Mouse (Mus musculus) MEL-GATA-1-ER (cell line): ENCODE results near the gene St7.

Source experiments
- DNase-seq: peaks from one replicate; pipeline ENCODE4 v3.0.0-alpha.2; 2012; ENCODE audit warnings: low read depth; ENCODE audit errors: extremely low read depth

The St7 gene

DNA sequence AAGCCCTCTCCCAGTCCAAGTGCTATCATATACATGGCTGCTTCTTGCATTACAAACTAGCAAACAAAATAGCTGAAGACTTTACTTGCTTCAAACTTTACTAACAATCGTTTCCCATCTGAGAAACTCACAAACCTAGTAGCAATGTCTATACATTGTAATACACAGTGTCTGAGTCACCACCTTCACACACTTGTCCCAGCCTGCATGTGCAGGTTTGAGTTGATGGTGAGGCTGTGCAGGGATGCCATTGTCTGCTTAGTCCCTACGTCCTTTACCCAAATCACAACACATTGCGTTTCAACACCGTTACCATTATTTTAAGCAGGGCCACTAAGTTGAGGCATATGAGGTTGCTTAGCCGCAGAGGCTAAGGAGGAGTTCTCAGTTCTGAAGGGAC, 26.7 kb downstream of the St7 start:
- DNase-seq = no peak

DNA sequence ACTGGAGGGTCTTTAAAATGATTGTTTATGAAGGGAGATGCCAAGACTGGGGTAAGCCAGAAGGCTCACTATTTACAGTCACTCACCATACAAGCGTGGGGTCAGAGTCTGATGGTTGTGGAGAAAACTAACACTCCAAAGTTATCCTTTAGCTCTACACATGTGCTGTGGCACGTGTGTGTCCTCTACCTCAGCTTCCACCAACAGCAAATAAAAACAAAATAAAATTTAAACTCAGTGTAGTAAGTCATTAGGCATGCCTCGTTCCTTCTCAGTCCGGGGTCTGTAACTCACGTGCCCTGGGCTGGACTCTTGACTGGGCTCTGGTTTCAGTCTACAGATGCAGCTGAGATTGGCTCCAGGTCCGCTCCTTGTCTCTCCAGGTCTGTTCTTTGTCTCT, 27.3 kb downstream of the St7 start:
- DNase-seq = no peak

GRCm38 (mm10) chr6:17721706-17722105, 29.0 kb downstream of the St7 start:
- no peak for DNase-seq

- peak; percentile 41 for DNase-seq
Observed at GRCm38 (mm10) chr6:17725841-17726460, 33.2 kb downstream of the St7 start.

- DNase-seq = no peak
Observed at GRCm38 (mm10) chr6:17727241-17727640, 34.5 kb downstream of the St7 start.

GRCm38 (mm10) chr6:17727891-17728790, 35.4 kb downstream of the St7 start:
- no peak for DNase-seq

DNA sequence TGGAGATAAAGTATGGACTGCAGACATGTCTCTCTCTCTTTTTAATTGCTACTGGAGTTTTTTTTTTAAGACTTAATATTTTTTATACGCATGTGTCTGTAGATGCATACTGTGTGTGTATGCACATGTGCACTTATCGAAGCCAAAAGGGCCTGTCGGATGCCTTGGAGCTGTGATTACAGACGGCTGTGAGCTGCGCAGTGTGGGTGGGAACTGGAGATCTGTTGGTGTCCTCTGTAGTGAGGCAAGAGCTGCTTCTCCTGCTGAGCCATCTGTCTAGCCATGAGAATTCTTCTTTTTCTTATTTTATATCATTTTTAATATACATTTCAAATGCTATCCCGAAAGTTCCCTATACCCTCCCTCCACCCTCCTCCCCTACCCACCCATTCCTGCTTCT, 37.4 kb downstream of the St7 start:
- no peak for DNase-seq

DNA sequence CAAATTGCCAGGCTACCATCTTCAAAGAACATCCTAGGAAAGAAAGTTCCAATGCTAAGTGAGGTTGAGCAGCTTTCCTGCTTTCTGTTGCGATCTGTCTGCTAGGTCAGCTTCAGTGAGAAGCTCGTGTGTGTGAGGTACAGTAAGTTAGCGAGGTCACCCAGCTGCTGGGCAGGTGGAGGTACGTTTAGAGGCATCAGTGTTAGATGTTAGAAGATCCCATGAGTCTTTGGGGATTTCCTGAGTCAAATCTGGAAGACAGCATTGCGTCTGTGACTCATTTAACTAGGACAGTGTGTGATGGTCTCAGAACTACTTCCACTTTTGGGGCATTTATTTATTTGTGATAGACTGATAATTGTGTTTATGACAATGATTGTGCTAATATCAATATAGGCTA, 39.0 kb downstream of the St7 start:
- no peak for DNase-seq

GRCm38 (mm10) chr6:17733951-17734411, 41.2 kb downstream of the St7 start:
- DNase-seq = peak; percentile 87

GRCm38 (mm10) chr6:17737262-17737948, 44.7 kb downstream of the St7 start:
- no peak for DNase-seq

DNA sequence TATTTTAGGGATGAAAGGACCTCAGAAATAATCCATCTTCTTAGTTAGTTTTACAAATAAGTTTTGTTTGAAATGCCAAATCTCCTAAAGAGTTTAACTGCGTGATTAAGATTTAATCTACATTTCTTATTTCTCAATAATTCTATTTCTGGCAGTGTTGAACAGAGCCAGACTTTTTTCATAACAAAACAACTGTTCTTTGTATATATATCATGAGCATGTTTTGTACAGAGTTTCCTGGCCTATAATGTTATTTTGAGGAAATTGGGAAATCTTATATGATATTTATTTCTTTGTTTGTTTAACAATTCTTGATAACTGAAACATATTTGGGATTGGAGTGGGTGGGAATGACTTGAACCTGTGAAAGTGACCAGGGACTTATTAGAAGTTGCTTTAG, 47.4 kb downstream of the St7 start:
- no peak for DNase-seq

DNA sequence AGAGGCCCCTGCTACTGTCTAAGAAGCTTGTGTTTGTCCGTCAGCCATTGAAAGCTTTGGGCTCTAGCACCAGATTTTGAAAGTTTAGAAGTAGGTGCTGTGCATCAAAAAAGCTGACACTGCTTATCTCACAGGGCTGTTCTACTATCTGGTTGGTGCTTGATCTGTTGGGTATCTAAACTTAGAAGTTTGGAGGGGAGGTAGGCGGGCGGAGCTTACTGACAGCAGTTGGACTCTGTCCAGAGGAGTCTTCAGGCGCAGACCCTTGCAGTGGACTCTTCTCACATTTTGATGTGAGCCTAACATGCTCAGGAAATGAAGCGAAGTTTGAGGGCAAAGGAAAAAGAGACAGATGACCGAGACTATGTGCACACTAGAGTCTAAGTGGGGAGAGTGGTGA, 48.9 kb downstream of the St7 start:
- DNase-seq = no peak

DNA sequence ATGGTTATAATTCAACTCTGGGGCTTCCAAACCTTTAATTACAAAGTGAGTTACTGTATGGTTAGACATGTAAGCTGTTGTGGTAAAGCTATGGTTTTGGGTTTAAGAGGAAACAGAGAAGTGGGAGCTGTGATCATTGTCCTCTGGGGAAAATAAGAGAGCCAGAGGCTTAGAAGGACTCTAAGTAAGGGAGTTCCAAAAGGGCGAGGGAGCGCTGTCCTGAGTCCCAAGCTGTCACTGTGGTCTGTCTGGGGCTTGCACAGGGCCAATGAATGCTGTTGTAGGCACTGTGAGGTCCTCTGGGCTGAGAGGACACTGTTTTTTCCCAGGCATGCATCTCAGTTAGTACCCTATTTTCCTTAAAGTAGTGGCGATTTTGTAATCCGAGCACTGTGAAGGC, 49.5 kb downstream of the St7 start:
- DNase-seq = no peak

DNA sequence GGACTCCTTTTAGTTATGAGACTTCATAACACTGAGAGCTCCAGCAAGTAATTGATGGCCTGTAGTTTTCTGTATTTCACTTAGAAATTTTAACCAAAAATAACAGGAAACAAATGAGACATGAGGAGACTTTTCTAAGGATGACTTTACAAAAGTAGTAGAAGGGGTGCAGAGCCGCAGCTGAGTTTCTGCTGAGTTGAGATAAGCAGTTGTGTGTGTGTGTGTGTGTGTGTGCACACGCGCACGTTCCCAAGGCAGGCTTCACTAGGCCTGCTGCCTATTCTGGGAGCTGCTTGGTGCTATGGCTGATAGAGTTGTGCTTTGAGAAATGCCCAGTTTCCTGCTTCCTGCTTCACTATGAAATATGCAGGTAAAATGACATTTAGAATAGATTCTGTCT, 50.6 kb downstream of the St7 start:
- peak; percentile 78 for DNase-seq

- DNase-seq = no peak
Observed at GRCm38 (mm10) chr6:17747724-17748123, 55.0 kb downstream of the St7 start.

DNA sequence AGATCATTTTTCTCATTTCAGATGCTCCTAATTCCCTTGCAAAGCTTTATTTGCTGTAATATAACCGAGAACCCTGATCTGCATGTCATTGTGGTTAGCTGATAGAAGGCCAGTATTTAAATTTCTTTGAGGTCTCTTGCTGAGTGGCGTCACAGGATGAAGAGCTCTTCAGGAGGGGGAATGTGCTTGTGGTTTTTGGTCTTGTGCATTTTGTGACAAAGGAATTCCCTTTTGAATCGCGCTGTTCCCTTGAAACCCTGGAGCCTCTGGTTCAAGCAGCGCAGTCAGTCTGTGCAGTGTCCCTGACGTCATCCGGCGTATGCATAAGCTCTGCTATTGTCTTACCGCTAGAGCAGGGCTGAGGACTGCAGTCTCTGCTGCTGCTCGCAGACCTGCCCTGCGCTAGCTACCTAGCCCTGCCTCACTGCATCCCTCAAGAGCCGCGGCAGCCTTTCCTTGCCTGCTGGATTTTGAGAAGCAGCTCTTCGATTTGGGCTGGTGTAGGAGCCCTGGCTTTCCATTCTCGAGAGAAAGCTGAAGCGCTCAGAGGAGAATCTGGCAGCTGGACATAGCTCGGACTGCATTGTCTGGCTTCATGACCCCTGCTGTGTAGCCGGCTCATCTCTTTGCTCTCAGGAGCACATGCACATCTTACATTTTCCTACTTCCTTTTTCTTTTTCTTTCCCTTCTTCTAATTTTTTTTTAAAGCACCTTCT, 56.3 kb downstream of the St7 start:
- peak; percentile 92 for DNase-seq

DNA sequence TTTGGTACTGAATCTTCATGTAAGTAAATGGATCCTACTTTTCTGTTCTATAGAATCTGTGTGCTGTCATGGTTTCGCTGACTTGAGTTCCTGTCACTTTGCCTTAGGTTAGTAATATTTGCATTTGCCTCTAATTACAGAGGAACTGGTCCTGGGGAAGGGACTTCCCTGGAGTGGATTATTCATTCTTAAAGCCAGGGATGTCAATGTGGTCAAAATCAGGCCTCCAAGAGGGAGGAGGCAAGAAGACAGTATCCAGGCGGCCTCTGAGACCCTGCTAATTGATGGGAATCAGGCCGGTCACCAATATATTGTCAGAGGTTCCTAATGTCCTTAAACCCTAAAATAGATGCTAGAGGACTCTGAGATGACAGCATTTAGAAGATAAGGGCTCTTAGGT, 56.9 kb downstream of the St7 start:
- DNase-seq = no peak

DNA sequence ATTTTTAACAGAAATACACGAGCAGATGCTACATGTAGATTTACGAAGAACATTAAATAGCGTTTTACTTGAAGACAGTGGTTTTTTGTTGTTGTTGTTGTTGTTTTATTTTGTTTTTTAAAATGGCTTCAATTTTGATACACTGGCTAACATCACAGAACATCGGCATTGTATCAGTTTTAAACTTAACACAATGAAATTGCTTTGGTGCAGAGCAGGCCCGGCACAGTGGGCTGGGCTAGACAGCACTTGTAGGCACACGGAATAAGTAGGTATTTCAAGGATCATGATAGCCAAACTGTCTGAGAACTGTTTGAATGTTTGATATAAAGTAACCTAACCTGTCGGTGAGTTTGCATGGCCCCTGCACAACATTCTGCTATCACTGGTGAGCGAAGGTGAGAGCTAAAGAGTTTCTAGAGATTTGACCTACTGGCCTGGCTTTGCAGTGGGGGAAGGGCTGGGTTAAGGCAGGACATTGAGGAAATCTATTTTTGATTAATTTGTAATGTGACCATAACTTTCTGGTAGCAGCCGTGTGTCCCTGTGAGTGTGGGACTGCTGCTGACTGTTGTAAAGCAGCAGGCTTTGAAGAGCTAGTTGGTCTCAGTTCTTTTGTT, 57.4 kb downstream of the St7 start:
- no peak for DNase-seq

DNA sequence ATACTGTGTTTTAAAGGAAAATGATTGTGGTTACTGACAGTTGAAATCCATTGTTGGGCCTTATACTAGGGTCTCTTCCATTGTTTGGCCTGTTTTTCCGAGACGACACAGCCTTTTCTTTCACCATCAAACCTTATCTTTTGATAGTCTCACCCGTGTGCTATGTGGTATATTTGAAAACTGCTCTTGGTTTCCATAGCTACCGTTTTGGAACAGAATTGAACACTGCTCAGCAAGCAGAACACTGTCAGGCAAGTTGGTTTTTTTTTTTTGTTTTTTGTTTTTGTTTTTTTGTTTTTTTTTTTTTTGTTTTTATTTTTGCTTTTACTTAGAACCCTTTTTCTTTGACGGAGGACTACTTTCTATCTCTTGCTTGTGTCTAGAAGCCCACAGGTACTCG, 58.2 kb downstream of the St7 start:
- no peak for DNase-seq

- DNase-seq = no peak
Observed at GRCm38 (mm10) chr6:17755902-17756301, 63.2 kb downstream of the St7 start.

DNA sequence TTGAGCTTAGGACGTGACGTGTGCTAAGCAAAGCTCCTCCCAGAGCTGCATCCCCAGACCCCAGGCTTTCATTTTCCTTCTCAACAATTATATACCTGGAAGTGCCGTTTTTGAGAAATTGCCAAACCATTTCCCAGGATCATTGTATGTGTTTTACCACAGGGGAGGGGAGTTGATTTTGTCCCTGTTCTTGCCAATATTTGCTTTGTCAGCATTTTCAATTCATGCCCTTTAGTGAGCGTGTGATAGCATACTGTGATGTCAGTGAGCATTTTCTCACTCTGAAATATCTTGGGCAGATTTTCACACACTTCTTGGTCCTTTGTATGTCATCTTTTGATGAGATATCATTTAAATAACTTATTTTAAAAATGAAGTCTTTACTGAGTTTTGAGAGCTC, 65.8 kb downstream of the St7 start:
- DNase-seq = no peak
